Mouse (Mus musculus) liver, postnatal 0 days (tissue): ENCODE data around the gene Btk. TPM values are rescaled to one million over a fixed set of nuclear protein-coding genes. Genes with fewer than 3 reads are reported as not detected.

Experiments used
- ATAC-seq: fragments of 200-750 bp; cut with Nextera tagmentation; 2 replicates; pipeline ENCODE4 v1.8.0; 2017; ENCODE audit warnings: mild to moderate bottlenecking, moderate library complexity
- DNase-seq: peaks from one replicate; pipeline ENCODE4 v3.0.0-alpha.2; 2016
- H3K27ac ChIP-seq: fragments of 300-500 bp; sonication (generic); 2 replicates; pipeline ENCODE4 v1.5.1; 2014; ENCODE audit warnings: antibody characterized with exemption, moderate library complexity, mild to moderate bottlenecking, low read depth
- H3K27me3 ChIP-seq: fragments of 300-500 bp; sonication (generic); 2 replicates; pipeline ENCODE4 v1.6.1; 2014; ENCODE audit warnings: low read length, control low read depth, mixed read lengths; ENCODE audit not compliant: insufficient read depth
- H3K36me3 ChIP-seq: fragments of 300-500 bp; sonication (generic); replicated peaks from 2 replicates; pipeline ENCODE4 v1.6.1; 2014; ENCODE audit warnings: mild to moderate bottlenecking, control low read depth, low read length, moderate library complexity, mixed read lengths; ENCODE audit not compliant: insufficient read depth
- H3K4me1 ChIP-seq: fragments of 300-500 bp; sonication (generic); 2 replicates; pipeline ENCODE4 v1.6.1; 2014; ENCODE audit warnings: antibody characterized with exemption, mild to moderate bottlenecking, control low read depth; ENCODE audit not compliant: insufficient read depth
- H3K4me2 ChIP-seq: fragments of 300-500 bp; sonication (generic); 2 replicates; pipeline ENCODE4 v1.6.1; 2014; ENCODE audit warnings: low read depth, mild to moderate bottlenecking, low read length, moderate library complexity, mixed read lengths
- H3K4me3 ChIP-seq: fragments of 300-500 bp; sonication (generic); 2 replicates; pipeline ENCODE4 v1.5.1; 2014; ENCODE audit warnings: low read depth, low read length
- H3K9ac ChIP-seq: fragments of 300-500 bp; sonication (generic); replicated peaks from 2 replicates; pipeline ENCODE4 v1.6.1; 2014; ENCODE audit warnings: mild to moderate bottlenecking, moderate library complexity
- H3K9me3 ChIP-seq: fragments of 300-500 bp; sonication (generic); 2 replicates; pipeline ENCODE4 v1.6.1; 2016; ENCODE audit warnings: mild to moderate bottlenecking, control low read depth, low read length, mixed read lengths
- CTCF ChIP-seq: sonication (generic); IDR thresholded peaks from 2 replicates; pipeline ENCODE4 v1.5.1; 2016; ENCODE audit warnings: antibody characterized with exemption, low read depth
- EP300 ChIP-seq: IDR thresholded peaks from 2 replicates; pipeline ENCODE4 v1.6.1; 2016; ENCODE audit warnings: antibody characterized with exemption, low read depth, mild to moderate bottlenecking
- WGBS: fragments of 180-500 bp; shearing (Covaris S2); extraction: QIAGEN DNeasy Blood & Tissue Kit; methylation state at CpG from one replicate; pipeline ENCODE4 v1.1.7; 2014; ENCODE audit not compliant: insufficient replicate concordance; 5-methylcytosine and 5-hydroxymethylcytosine counted together
- polyA plus RNA-seq: library from polyadenylated mRNA; unstranded; fragments of >200 nt; fragmentation: Nextera tagmentation; extraction: Ambion mirVana; gene quantifications from 2 replicates; pipeline ENCODE4 v1.2.1, GENCODE M21; 2015

Gene Btk
- 10.9 and 11.9 TPM in 2 replicates for polyA plus RNA-seq

DNA sequence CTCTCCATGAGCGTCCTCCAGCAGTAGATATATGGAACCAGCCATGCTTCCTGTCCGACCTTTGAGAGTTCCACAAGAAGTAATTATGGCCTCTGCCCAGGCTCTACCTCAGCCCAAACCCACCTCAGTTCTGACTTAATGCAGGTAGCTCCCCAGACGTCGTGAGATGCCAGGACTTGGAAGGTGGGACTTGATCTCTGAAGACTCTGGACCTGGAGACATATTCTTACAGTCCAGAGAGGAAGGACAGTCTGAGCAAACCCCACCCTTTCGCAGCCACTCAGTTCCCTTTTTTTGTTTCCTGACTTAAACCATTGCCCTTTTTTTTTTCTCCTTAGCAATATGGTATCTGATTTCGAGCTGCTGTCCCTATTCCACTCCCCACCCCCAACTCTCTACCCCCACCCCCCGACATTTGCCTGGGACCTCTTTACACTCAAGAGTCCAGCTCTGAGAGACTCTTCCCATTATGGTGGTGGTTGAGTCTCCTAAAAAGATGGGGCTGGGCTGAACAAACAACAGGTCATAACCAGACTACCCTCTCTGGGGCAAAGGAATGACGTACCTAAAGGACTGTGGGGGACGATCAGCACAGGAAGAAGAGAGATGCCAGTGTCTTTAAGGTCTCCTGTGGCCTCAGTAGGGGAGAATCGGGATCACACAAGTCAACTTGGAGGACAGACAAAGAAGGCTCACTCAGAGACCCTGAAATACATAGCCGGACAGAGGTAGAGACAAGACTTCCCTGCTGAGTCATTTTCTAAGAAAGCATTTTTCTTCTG lies at the start of gene Btk:
Btk (minus strand) TSS at position 683 of the 782 bp plus-strand sequence.
- Histone ChIP-seq H3K4me1 (no peaks in the 10 kb centered on the region), H3K27ac (peak within 1 kb of the TSS; percentile 66), H3K4me3 (peak within 1 kb of the TSS; percentile 45), H3K36me3 (no peaks in the 10 kb centered on the region), H3K4me2 (peak within 1 kb of the TSS; percentile 65), H3K9ac (peak within 1 kb of the TSS; percentile 58), H3K9me3 (no peaks in the 10 kb centered on the region), H3K27me3 (no peaks in the 10 kb centered on the region)
- ATAC-seq (no peak), DNase-seq (peak; percentile 15)
- TF ChIP-seq EP300 (no peak), CTCF (no peak)
- 41% methylated on average over 11 of the region's 11 CpGs for WGBS

GRCm38 (mm10) chrX:134632710-134633109 lies 49.3 kb upstream of the Btk start:
- TF ChIP-seq CTCF, result no peak
- TF ChIP-seq EP300, result no peak
- H3K4me3 ChIP-seq, result no peak overlapping the region
- H3K4me2 ChIP-seq, result no peak overlapping the region
- no peaks in the 10 kb centered on the region for H3K36me3 ChIP-seq
- no peaks in the 10 kb centered on the region for H3K27me3 ChIP-seq
- WGBS, result 73% methylated on average over 5 of the region's 5 CpGs
- no peak for DNase-seq
- H3K27ac ChIP-seq, result no peak overlapping the region
- ATAC-seq, result no peak
- no peaks in the 10 kb centered on the region for H3K4me1 ChIP-seq
- H3K9ac ChIP-seq, result no peak overlapping the region
- H3K9me3 ChIP-seq, result no peaks in the 10 kb centered on the region

DNA sequence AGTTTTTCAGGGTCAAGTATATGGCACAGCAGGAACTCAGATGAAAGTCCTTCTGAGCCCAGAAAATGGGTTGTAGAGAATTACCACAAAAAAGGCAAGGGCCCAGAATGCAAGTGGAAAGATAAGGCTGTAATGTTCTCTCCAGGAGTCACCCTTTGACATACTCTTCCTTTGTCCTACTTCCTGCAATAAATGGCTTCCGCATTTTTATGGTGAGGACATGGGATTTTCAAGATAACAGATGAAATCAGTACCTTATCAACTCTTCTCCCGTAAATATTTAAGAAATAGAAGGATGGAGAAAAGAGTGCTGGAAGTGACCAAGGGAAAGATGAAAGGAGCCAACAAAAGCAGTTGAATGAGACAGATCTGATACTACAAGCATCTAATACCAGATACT lies 44.8 kb upstream of the Btk start:
- Histone ChIP-seq H3K4me3 (no peak overlapping the region), H3K4me2 (no peak overlapping the region), H3K27ac (no peak overlapping the region), H3K27me3 (no peaks in the 10 kb centered on the region), H3K9ac (no peak overlapping the region), H3K9me3 (no peaks in the 10 kb centered on the region), H3K4me1 (no peaks in the 10 kb centered on the region), H3K36me3 (no peaks in the 10 kb centered on the region)
- 49% methylated on average over 2 of the region's 2 CpGs for WGBS
- ATAC-seq (no peak), DNase-seq (no peak)
- no peak for TF ChIP-seq CTCF
- TF ChIP-seq EP300, result no peak

GRCm38 (mm10) chrX:134623350-134623749 lies 40.0 kb upstream of the Btk start:
- no peak for TF ChIP-seq CTCF
- peak; percentile 32; the same call in 1 of the 2 replicates for TF ChIP-seq EP300
- Histone ChIP-seq H3K9ac (no peak overlapping the region), H3K27me3 (no peaks in the 10 kb centered on the region)

DNA sequence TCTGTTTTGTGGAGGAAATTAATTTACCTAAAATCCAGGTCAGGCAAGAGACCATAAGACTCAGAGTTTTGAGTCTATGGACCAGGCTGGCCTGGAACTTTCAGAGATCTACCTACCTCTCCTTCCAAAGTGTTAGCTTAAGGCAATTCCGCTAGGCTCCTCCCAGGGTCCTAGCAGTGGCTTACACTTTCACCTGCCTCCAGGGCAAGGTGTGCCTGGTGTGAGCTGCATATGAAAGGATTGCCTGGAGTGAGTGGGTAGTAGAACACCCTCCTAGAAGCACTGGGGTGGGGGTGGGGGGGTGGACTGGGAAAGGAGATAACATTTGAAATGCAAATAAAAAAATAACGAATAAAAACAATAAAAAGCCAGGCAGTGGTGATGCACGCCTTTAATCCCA lies 38.3 kb upstream of the Btk start:
- Histone ChIP-seq H3K27ac (no peak overlapping the region), H3K9ac (no peak overlapping the region), H3K4me2 (no peak overlapping the region), H3K27me3 (no peaks in the 10 kb centered on the region), H3K36me3 (no peaks in the 10 kb centered on the region), H3K9me3 (no peaks in the 10 kb centered on the region), H3K4me3 (no peak overlapping the region), H3K4me1 (no peaks in the 10 kb centered on the region)
- ATAC-seq, result no peak
- TF ChIP-seq EP300, result no peak
- TF ChIP-seq CTCF, result no peak
- WGBS, result 73% methylated on average over 3 of the region's 3 CpGs
- no peak for DNase-seq

More at GRCm38 (mm10) chrX:134623350-134623749, 40.0 kb upstream of the Btk start:
- DNase-seq (no peak), ATAC-seq (no peak)
- 78% methylated on average over 4 of the region's 4 CpGs for WGBS
- Histone ChIP-seq H3K27ac (no peak overlapping the region), H3K4me3 (no peak overlapping the region), H3K9me3 (no peaks in the 10 kb centered on the region), H3K36me3 (no peaks in the 10 kb centered on the region), H3K4me1 (no peaks in the 10 kb centered on the region), H3K4me2 (no peak overlapping the region)

DNA sequence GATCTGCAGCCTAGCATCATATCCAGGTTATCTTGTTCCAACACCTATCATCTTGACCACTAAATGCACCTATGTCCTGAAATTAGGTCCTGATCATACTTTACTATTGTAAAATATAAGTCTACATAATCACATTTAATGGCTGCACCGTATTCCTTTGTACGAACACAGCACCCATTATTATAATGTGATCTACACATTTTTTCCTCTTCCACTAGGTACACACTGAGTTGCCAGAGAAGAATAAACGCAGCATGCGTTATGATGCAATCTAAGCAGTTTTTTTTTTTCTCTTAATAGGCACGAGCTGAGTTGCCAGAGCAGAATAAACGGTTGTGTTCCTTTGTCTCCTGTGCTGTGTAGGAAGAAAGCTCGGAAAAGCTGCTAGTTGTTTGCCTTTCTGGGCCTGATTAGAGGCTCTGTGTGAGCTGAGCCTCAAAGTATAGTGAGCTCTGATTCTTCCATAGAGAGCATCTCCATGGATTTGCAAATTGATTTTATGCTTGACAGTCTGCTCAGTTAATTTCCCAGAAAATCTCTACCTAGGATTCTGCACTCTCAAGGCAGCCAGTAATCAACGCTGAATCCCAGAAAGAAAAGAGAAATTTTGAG lies 37.0 kb upstream of the Btk start:
- H3K4me2 ChIP-seq, result no peak overlapping the region
- H3K27ac ChIP-seq, result no peak overlapping the region
- H3K36me3 ChIP-seq, result no peaks in the 10 kb centered on the region
- no peaks in the 10 kb centered on the region for H3K4me1 ChIP-seq
- no peak for ATAC-seq
- no peaks in the 10 kb centered on the region for H3K9me3 ChIP-seq
- WGBS, result 62% methylated on average over 8 of the region's 8 CpGs
- no peak overlapping the region for H3K9ac ChIP-seq
- no peaks in the 10 kb centered on the region for H3K27me3 ChIP-seq
- no peak overlapping the region for H3K4me3 ChIP-seq
- TF ChIP-seq CTCF (no peak), EP300 (no peak)
- no peak for DNase-seq
